Mouse (Mus musculus) B cell, adult 62 days (primary cell): ENCODE measurements around the gene Ndfip2. TPM values are rescaled to one million over a fixed set of nuclear protein-coding genes. Genes with fewer than 3 reads are reported as not detected.

Experiments used
- total RNA-seq: library from RNA; stranded (reverse); gene quantifications from 4 replicates; pipeline ENCODE4 v1.2.4, GENCODE M21; 2023

The Ndfip2 gene
- total RNA-seq: 22.5 to 31.3 TPM (median 29.5 TPM) in 4 replicates

DNA sequence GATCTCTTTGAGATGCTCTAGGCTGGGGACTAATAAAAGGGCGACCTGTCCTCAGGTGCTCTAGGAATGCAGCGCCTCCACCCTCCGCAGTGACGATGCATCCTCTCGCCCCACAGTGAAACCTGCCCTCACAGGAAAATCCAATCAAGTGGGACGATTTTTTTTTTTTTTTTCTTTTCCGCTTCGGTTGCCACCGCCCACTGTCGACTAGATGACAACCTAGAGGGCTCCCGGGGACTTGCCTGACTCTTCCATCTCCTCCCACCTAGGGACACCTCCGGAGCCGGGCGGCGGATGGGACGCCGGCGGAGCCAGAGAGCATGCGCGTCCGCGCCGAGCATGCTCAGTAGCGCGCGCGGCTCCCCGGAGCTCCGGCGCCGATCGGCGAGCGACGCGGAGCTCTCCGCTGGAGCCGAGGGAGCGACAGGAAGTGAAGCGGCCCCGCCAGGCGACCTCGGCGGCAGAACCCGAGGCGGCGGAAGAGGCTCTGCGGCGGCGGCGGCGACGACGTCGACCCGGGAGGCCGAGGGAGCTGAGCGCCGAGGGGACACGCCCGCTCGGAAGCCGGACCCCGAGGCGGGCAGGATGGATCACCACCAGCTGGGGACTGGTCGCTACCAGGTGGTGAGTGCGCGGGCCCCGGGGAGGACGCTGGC lies at the start of gene Ndfip2:
Gene Ndfip2, plus strand, starts transcription at position 195 of the 656 bp plus-strand sequence.

Other genes with a start within 250 kb of the Ndfip2 start
- gene Rbm26, start 81.2 kb upstream of the Ndfip2 start, total RNA-seq: 90.1 to 94.6 TPM (median 91.5 TPM) in 4 replicates